Mouse (Mus musculus) MEL (cell line): ENCODE measurements at regions not wholly inside any gene's neighbourhood (a gene's known extent, or its start where the extent isn't known, plus 50 kb on each side); places are given as distances from the start of the nearest gene placed in this dataset.

Experiments used
- DNase-seq: peaks from one replicate; pipeline ENCODE4 v3.0.0; 2011; ENCODE audit warnings: low read depth, low spot score
- H3K27ac ChIP-seq: 2 replicates; pipeline ENCODE4 v1.5.1; 2012; ENCODE audit warnings: low read depth, mild to moderate bottlenecking, control low read depth, low read length, moderate library complexity; ENCODE audit not compliant: control insufficient read depth
- H3K27me3 ChIP-seq, 2 experiments: fragments of 150-350 bp in 1 of 2; sonication (generic) in 1 of 2; 2 replicates each; pipeline ENCODE4 v1.6.1; 2012; ENCODE audit warnings: low read length in 2 of 2, mild to moderate bottlenecking in 2 of 2, improper control_type of control experiment in 1 of 2, moderate library complexity in 1 of 2; ENCODE audit not compliant: insufficient read depth in 2 of 2, control insufficient read depth in 1 of 2
- H3K36me3 ChIP-seq, 2 experiments: 2 replicates each; pipeline ENCODE4 v1.6.1; 2012 to 2014; ENCODE audit warnings: low read length in 2 of 2, improper control_type of control experiment in 1 of 2, inconsistent platforms in 1 of 2, mild to moderate bottlenecking in 1 of 2; ENCODE audit not compliant: insufficient read depth in 2 of 2, control insufficient read depth in 1 of 2
- H3K4me1 ChIP-seq, 2 experiments: fragments of 150-350 bp in 1 of 2; sonication (generic) in 1 of 2; 2 replicates each; pipeline ENCODE4 v1.6.1; 2012; ENCODE audit warnings: low read length in 2 of 2, improper control_type of control experiment in 1 of 2, mild to moderate bottlenecking in 1 of 2; ENCODE audit not compliant: insufficient read depth in 2 of 2, control insufficient read depth in 1 of 2
- H3K4me3 ChIP-seq, 2 experiments: fragments of 150-350 bp in 1 of 2; sonication (generic) in 1 of 2; 2 replicates each; pipeline ENCODE4 v1.5.1; 2012; ENCODE audit warnings: low read depth in 2 of 2, low read length in 2 of 2, mild to moderate bottlenecking in 2 of 2, moderate library complexity in 2 of 2, control low read depth in 1 of 2, improper control_type of control experiment in 1 of 2; ENCODE audit not compliant: control insufficient read depth in 1 of 2, insufficient read depth in 1 of 2
- H3K79me2 ChIP-seq: 2 replicates; pipeline ENCODE4 v1.6.1; 2012; ENCODE audit warnings: mild to moderate bottlenecking, low read length, moderate library complexity; ENCODE audit not compliant: control insufficient read depth, poor library complexity, insufficient read depth
- H3K9ac ChIP-seq: 2 replicates; pipeline ENCODE4 v1.6.1; 2012; ENCODE audit warnings: low read depth, mild to moderate bottlenecking, control low read depth, low read length, moderate library complexity; ENCODE audit not compliant: control insufficient read depth, poor library complexity, severe bottlenecking
- H3K9me3 ChIP-seq: fragments of 150-350 bp; sonication (generic); replicated peaks from 2 replicates; pipeline ENCODE4 v1.6.1; 2012; ENCODE audit warnings: mild to moderate bottlenecking, low read length, improper control_type of control experiment, moderate library complexity; ENCODE audit not compliant: insufficient read depth
- BHLHE40 ChIP-seq: IDR thresholded peaks from 2 replicates; pipeline ENCODE4 v1.6.1; 2012; ENCODE audit warnings: low read depth, mild to moderate bottlenecking, inconsistent platforms, low read length, improper control_type of control experiment, borderline replicate concordance
- CHD1 ChIP-seq: IDR thresholded peaks from 2 replicates; pipeline ENCODE4 v1.6.1; 2012; ENCODE audit warnings: low read depth, mild to moderate bottlenecking, inconsistent platforms, low read length, improper control_type of control experiment
- CHD2 ChIP-seq: IDR thresholded peaks from 2 replicates; pipeline ENCODE4 v1.6.1; 2011; ENCODE audit warnings: low read length, improper control_type of control experiment
- ELF1 ChIP-seq: IDR thresholded peaks from 2 replicates; pipeline ENCODE4 v1.6.1; 2014; ENCODE audit warnings: low read depth, mild to moderate bottlenecking, inconsistent platforms, low read length, improper control_type of control experiment, moderate library complexity
- ETS1 ChIP-seq: IDR thresholded peaks from 2 replicates; pipeline ENCODE4 v1.6.1; 2012; ENCODE audit warnings: low read depth, mild to moderate bottlenecking, inconsistent platforms, low read length, improper control_type of control experiment, moderate library complexity
- GABPA ChIP-seq: IDR thresholded peaks from 2 replicates; pipeline ENCODE4 v1.6.1; 2012; ENCODE audit warnings: low read depth, mild to moderate bottlenecking, inconsistent platforms, low read length, improper control_type of control experiment, moderate library complexity
- HCFC1 ChIP-seq: IDR thresholded peaks from 2 replicates; pipeline ENCODE4 v1.6.1; 2012; ENCODE audit warnings: low read depth, mild to moderate bottlenecking, inconsistent platforms, low read length, improper control_type of control experiment, moderate library complexity
- JUND ChIP-seq: IDR thresholded peaks from 2 replicates; pipeline ENCODE4 v1.6.1; 2011; ENCODE audit warnings: low read depth, mild to moderate bottlenecking, improper control_type of control experiment, low read length
- KAT2A ChIP-seq: conservative IDR thresholded peaks from 2 replicates; pipeline ENCODE4 v1.6.1; 2012; ENCODE audit warnings: low read depth, low read length, improper control_type of control experiment, inconsistent platforms
- MAX ChIP-seq: IDR thresholded peaks from 2 replicates; pipeline ENCODE4 v1.6.1; 2011; ENCODE audit warnings: low read length, improper control_type of control experiment
- MAZ ChIP-seq: IDR thresholded peaks from 2 replicates; pipeline ENCODE4 v1.6.1; 2012; ENCODE audit warnings: low read depth, mild to moderate bottlenecking, inconsistent platforms, low read length, improper control_type of control experiment
- MEF2A ChIP-seq: IDR thresholded peaks from 2 replicates; pipeline ENCODE4 v1.6.1; 2014; ENCODE audit warnings: low read depth, mild to moderate bottlenecking, inconsistent platforms, low read length, improper control_type of control experiment; ENCODE audit not compliant: poor library complexity, insufficient replicate concordance, severe bottlenecking; ENCODE audit errors: extremely low read depth
- MYB ChIP-seq: IDR thresholded peaks from 2 replicates; pipeline ENCODE4 v1.6.1; 2011; ENCODE audit warnings: mild to moderate bottlenecking, low read depth, low read length, improper control_type of control experiment
- MYC ChIP-seq: IDR thresholded peaks from 2 replicates; pipeline ENCODE4 v1.6.1; 2011; ENCODE audit warnings: low read depth, mild to moderate bottlenecking, low read length, improper control_type of control experiment, moderate library complexity
- NELFE ChIP-seq: IDR thresholded peaks from 2 replicates; pipeline ENCODE4 v1.6.1; 2011; ENCODE audit warnings: low read depth, low read length, improper control_type of control experiment
- NRF1 ChIP-seq: IDR thresholded peaks from 2 replicates; pipeline ENCODE4 v1.6.1; 2014; ENCODE audit warnings: low read depth, mild to moderate bottlenecking, inconsistent platforms, low read length, improper control_type of control experiment, moderate library complexity; ENCODE audit not compliant: poor library complexity, insufficient read depth, severe bottlenecking
- POLR2A ChIP-seq, 2 experiments: IDR thresholded peaks; 2 replicates each; pipeline ENCODE4 v1.6.1; 2011 to 2012; ENCODE audit warnings: low read length in 2 of 2, mild to moderate bottlenecking in 2 of 2, control low read depth in 1 of 2, improper control_type of control experiment in 1 of 2, low read depth in 1 of 2, moderate library complexity in 1 of 2; ENCODE audit not compliant: control insufficient read depth in 1 of 2, insufficient read depth in 1 of 2, poor library complexity in 1 of 2
- POLR2AphosphoS2 ChIP-seq: IDR thresholded peaks from 2 replicates; pipeline ENCODE4 v1.6.1; 2011; ENCODE audit warnings: low read length, improper control_type of control experiment
- RAD21 ChIP-seq: IDR thresholded peaks from 2 replicates; pipeline ENCODE4 v1.6.1; 2011; ENCODE audit warnings: mild to moderate bottlenecking, low read depth, low read length, improper control_type of control experiment
- SIN3A ChIP-seq: IDR thresholded peaks from 2 replicates; pipeline ENCODE4 v1.6.1; 2012; ENCODE audit warnings: low read length, improper control_type of control experiment, inconsistent platforms
- SMC3 ChIP-seq: IDR thresholded peaks from 2 replicates; pipeline ENCODE4 v1.6.1; 2011; ENCODE audit warnings: low read depth, low read length, improper control_type of control experiment
- TAL1 ChIP-seq: IDR thresholded peaks from 2 replicates; pipeline ENCODE4 v1.6.1; 2012; ENCODE audit warnings: mild to moderate bottlenecking, inconsistent platforms, low read length, moderate library complexity, mixed read lengths
- TCF12 ChIP-seq: IDR thresholded peaks from 2 replicates; pipeline ENCODE4 v1.6.1; 2014; ENCODE audit warnings: low read depth, mild to moderate bottlenecking, inconsistent platforms, low read length, improper control_type of control experiment, moderate library complexity
- USF2 ChIP-seq, 2 experiments: IDR thresholded peaks; 2 replicates each; pipeline ENCODE4 v1.6.1; 2011 to 2012; ENCODE audit warnings: improper control_type of control experiment in 2 of 2, low read length in 2 of 2, borderline replicate concordance in 1 of 2, inconsistent platforms in 1 of 2, low read depth in 1 of 2, mild to moderate bottlenecking in 1 of 2; ENCODE audit not compliant: insufficient read depth in 1 of 2
- ZC3H11A ChIP-seq: IDR thresholded peaks from 2 replicates; pipeline ENCODE4 v1.6.1; 2012; ENCODE audit warnings: low read depth, mild to moderate bottlenecking, inconsistent platforms, low read length, improper control_type of control experiment
- ZKSCAN1 ChIP-seq: IDR thresholded peaks from 2 replicates; pipeline ENCODE4 v1.6.1; 2012; ENCODE audit warnings: low read depth, mild to moderate bottlenecking, inconsistent platforms, low read length, improper control_type of control experiment, moderate library complexity
- ZMIZ1 ChIP-seq: IDR thresholded peaks from 2 replicates; pipeline ENCODE4 v1.6.1; 2012; ENCODE audit warnings: low read depth, mild to moderate bottlenecking, inconsistent platforms, low read length, improper control_type of control experiment, moderate library complexity

GRCm38 (mm10) chr9:61655433-61655981 lies 258.8 kb downstream of the Rplp1 start:
- Histone ChIP-seq H3K36me3 (peaks cover 0 to 7% of the 10 kb centered on the region in 2 experiments; a peak in 2 of 4 replicates), H3K79me2 (no peaks in the 10 kb centered on the region), H3K27me3 (peaks cover 4 to 9% of the 10 kb centered on the region in 2 experiments), H3K4me3 (no peak overlapping the region), H3K4me1 (peaks cover 3 to 4% of the 10 kb centered on the region in 2 experiments; a peak in 3 of 4 replicates), H3K9me3 (no peaks in the 10 kb centered on the region), H3K9ac (no peak overlapping the region), H3K27ac (no peak overlapping the region)
- no peak for TF ChIP-seq MEF2A
- TF ChIP-seq BHLHE40, result no peak
- TF ChIP-seq HCFC1, result no peak
- TF ChIP-seq MYB, result no peak
- TF ChIP-seq CHD2, result no peak
- no peak for TF ChIP-seq POLR2A (IDR thresholded peaks at IDR 0.05; ENCODE audit: control insufficient read depth in 1 of 2, insufficient read depth in 1 of 2, low read depth in 1 of 2, low read length in 2 of 2, poor library complexity in 1 of 2)
- no peak for TF ChIP-seq ZMIZ1
- no peak for TF ChIP-seq CHD1
- TF ChIP-seq SIN3A, result no peak
- TF ChIP-seq NELFE, result no peak
- no peak for TF ChIP-seq GABPA
- no peak for TF ChIP-seq MYC
- TF ChIP-seq NRF1, result no peak
- TF ChIP-seq MAX, result no peak
- no peak for TF ChIP-seq ETS1
- TF ChIP-seq ZC3H11A, result no peak
- DNase-seq, result no peak

GRCm38 (mm10) chr9:61645661-61646425 lies 268.5 kb downstream of the Rplp1 start:
- no peak for TF ChIP-seq RAD21
- TF ChIP-seq SMC3, result no peak
- TF ChIP-seq MAZ, result no peak
- TF ChIP-seq NELFE, result no peak
- TF ChIP-seq KAT2A, result no peak
- no peak for TF ChIP-seq SIN3A
- TF ChIP-seq MYC, result no peak
- TF ChIP-seq BHLHE40, result no peak
- TF ChIP-seq ZKSCAN1, result no peak
- TF ChIP-seq MEF2A, result no peak
- no peak for TF ChIP-seq TCF12
- no peak for TF ChIP-seq JUND
- no peak for TF ChIP-seq ELF1
- TF ChIP-seq TAL1, result no peak
- TF ChIP-seq POLR2A (IDR thresholded peaks at IDR 0.05; ENCODE audit: control insufficient read depth in 1 of 2, insufficient read depth in 1 of 2, low read depth in 1 of 2, low read length in 2 of 2, poor library complexity in 1 of 2), result no peak
- TF ChIP-seq USF2 (IDR thresholded peaks at IDR 0.05; ENCODE audit: borderline replicate concordance in 1 of 2, insufficient read depth in 1 of 2, low read depth in 1 of 2, low read length in 2 of 2), result no peak
- TF ChIP-seq POLR2AphosphoS2, result no peak
- Histone ChIP-seq H3K4me3 (no peak overlapping the region), H3K9me3 (no peaks in the 10 kb centered on the region), H3K4me1 (no peaks in the 10 kb centered on the region), H3K27me3 (peaks cover 6 to 20% of the 10 kb centered on the region in 2 experiments), H3K79me2 (no peaks in the 10 kb centered on the region), H3K27ac (no peak overlapping the region), H3K36me3 (no peaks in the 10 kb centered on the region), H3K9ac (no peak overlapping the region)
- no peak for DNase-seq
